Mouse (Mus musculus): ENCODE measurements at regions not wholly inside any gene's neighbourhood (a gene's known extent, or its start where the extent isn't known, plus 50 kb on each side); places are given as distances from the start of the nearest gene placed in this dataset.

- no peak for DNase-seq
Measured at GRCm38 (mm10) chr7:113117599-113117998, 89.7 kb upstream of the Arntl start.

GRCm38 (mm10) chr7:113121911-113122319 lies 85.3 kb upstream of the Arntl start:
- DNase-seq = no peak

GRCm38 (mm10) chr7:113126010-113126409 lies 81.3 kb upstream of the Arntl start:
- DNase-seq = no peak

- DNase-seq = no peak
Measured at GRCm38 (mm10) chr7:113130552-113130951, 76.7 kb upstream of the Arntl start.

GRCm38 (mm10) chr7:113131945-113132538 lies 75.2 kb upstream of the Arntl start:
- DNase-seq = peak; percentile 86

GRCm38 (mm10) chr7:113133891-113134290 lies 73.4 kb upstream of the Arntl start:
- no peak for DNase-seq

- DNase-seq = no peak
Measured at GRCm38 (mm10) chr7:113140011-113140438, 67.2 kb upstream of the Arntl start.

- DNase-seq = no peak
Measured at GRCm38 (mm10) chr7:113141846-113142683, 65.2 kb upstream of the Arntl start.

- peak; percentile 96 for DNase-seq
Measured at GRCm38 (mm10) chr7:113143552-113143951, 63.7 kb upstream of the Arntl start.

GRCm38 (mm10) chr7:113145046-113145445 lies 62.2 kb upstream of the Arntl start:
- DNase-seq = no peak

- DNase-seq = no peak
Measured at GRCm38 (mm10) chr7:113146108-113146507, 61.2 kb upstream of the Arntl start.

- no peak for DNase-seq
Measured at GRCm38 (mm10) chr7:113146526-113146925, 60.7 kb upstream of the Arntl start.

GRCm38 (mm10) chr7:113147391-113148332 lies 59.6 kb upstream of the Arntl start:
- DNase-seq = no peak

GRCm38 (mm10) chr7:113148700-113149099 lies 58.6 kb upstream of the Arntl start:
- DNase-seq = no peak

- no peak for DNase-seq
Measured at GRCm38 (mm10) chr7:113149966-113150470, 57.2 kb upstream of the Arntl start.

- DNase-seq = no peak
Measured at GRCm38 (mm10) chr7:113150789-113151188, 56.5 kb upstream of the Arntl start.

GRCm38 (mm10) chr7:113151499-113151898 lies 55.8 kb upstream of the Arntl start:
- no peak for DNase-seq

- DNase-seq = no peak
Measured at GRCm38 (mm10) chr7:113153386-113153785, 53.9 kb upstream of the Arntl start.

- DNase-seq = no peak
Measured at GRCm38 (mm10) chr7:113154066-113154465, 53.2 kb upstream of the Arntl start.

- DNase-seq = no peak
Measured at GRCm38 (mm10) chr7:113156366-113156765, 50.9 kb upstream of the Arntl start.

GRCm38 (mm10) chr7:113156861-113157747 lies 50.2 kb upstream of the Arntl start:
- no peak for DNase-seq

All from right cerebral cortex, postnatal 4 days (tissue).